Mouse (Mus musculus) liver, embryonic 11.5 days (tissue): ENCODE results near the gene Olfr574. TPM values are rescaled to one million over a fixed set of nuclear protein-coding genes. Genes with fewer than 3 reads are reported as not detected.

Experiments
- ATAC-seq: fragments of 200-750 bp; cut with Nextera tagmentation; replicated peaks from 2 replicates; pipeline ENCODE4 v1.8.0; 2017; ENCODE audit warnings: moderate number of reproducible peaks, mild to moderate bottlenecking, moderate TSS enrichment, moderate library complexity; ENCODE audit not compliant: low FRiP score
- DNase-seq: peaks from one replicate; pipeline ENCODE4 v3.0.0-alpha.2; 2017; ENCODE audit warnings: low spot score
- H3K27ac ChIP-seq: fragments of 300-500 bp; sonication (generic); 2 replicates; pipeline ENCODE4 v1.5.1; 2014; ENCODE audit warnings: mild to moderate bottlenecking, low read depth, low read length, control low read depth
- H3K27me3 ChIP-seq: fragments of 300-500 bp; sonication (generic); replicated peaks from 2 replicates; pipeline ENCODE4 v1.6.1; 2014; ENCODE audit warnings: low read length, mixed read lengths; ENCODE audit not compliant: control insufficient read depth, insufficient read depth
- H3K36me3 ChIP-seq: fragments of 300-500 bp; sonication (generic); 2 replicates; pipeline ENCODE4 v1.6.1; 2014; ENCODE audit warnings: mild to moderate bottlenecking, low read length, moderate library complexity, mixed read lengths; ENCODE audit not compliant: control insufficient read depth, insufficient read depth
- H3K4me1 ChIP-seq: fragments of 300-500 bp; sonication (generic); replicated peaks from 2 replicates; pipeline ENCODE4 v1.6.1; 2014; ENCODE audit warnings: low read length, mixed read lengths; ENCODE audit not compliant: control insufficient read depth, insufficient read depth
- H3K4me2 ChIP-seq: fragments of 300-500 bp; sonication (generic); 2 replicates; pipeline ENCODE4 v1.6.1; 2014; ENCODE audit warnings: mild to moderate bottlenecking, control low read depth, moderate library complexity
- H3K4me3 ChIP-seq: fragments of 300-500 bp; sonication (generic); 2 replicates; pipeline ENCODE4 v1.5.1; 2014; ENCODE audit warnings: low read depth, low read length, control low read depth
- H3K9ac ChIP-seq: fragments of 300-500 bp; sonication (generic); 2 replicates; pipeline ENCODE4 v1.6.1; 2014; ENCODE audit warnings: low read depth, low read length, control low read depth
- H3K9me3 ChIP-seq: fragments of 300-500 bp; sonication (generic); 2 replicates; pipeline ENCODE4 v1.6.1; 2016; ENCODE audit warnings: low read length, inconsistent platforms, mixed read lengths; ENCODE audit not compliant: control insufficient read depth
- WGBS: fragments of 180-500 bp; shearing (Covaris S2); extraction: QIAGEN DNeasy Blood & Tissue Kit; methylation state at CpG from one replicate; pipeline ENCODE4 v1.1.7; 2014; 5-methylcytosine and 5-hydroxymethylcytosine counted together
- polyA plus RNA-seq: library from polyadenylated mRNA; unstranded; fragments of >200 nt; fragmentation: Nextera tagmentation; extraction: Ambion mirVana; gene quantifications from 2 replicates; pipeline ENCODE4 v1.2.1, GENCODE M21; 2014

The Olfr574 gene
- polyA plus RNA-seq = not detected in 2 replicates

- Histone ChIP-seq H3K4me3 (no peak within 1 kb of the TSS), H3K27ac (no peak within 1 kb of the TSS), H3K4me1 (no peaks in the 10 kb centered on the region), H3K4me2 (no peak within 1 kb of the TSS), H3K36me3 (no peaks in the 10 kb centered on the region), H3K9ac (no peak within 1 kb of the TSS), H3K9me3 (no peaks in the 10 kb centered on the region), H3K27me3 (no peaks in the 10 kb centered on the region)
- ATAC-seq = no peak
- 88% methylated on average over 1 of the region's 1 CpGs for WGBS
- DNase-seq = no peak
Observed at GRCm38 (mm10) chr7:102948167-102948566, at the start of gene Olfr574. TSS of gene Olfr574 (plus strand) at chr7:102948467.

GRCm38 (mm10) chr7:102915261-102915660 is 33.0 kb upstream of the Olfr574 start:
- H3K4me3 ChIP-seq = no peak overlapping the region
- no peak for DNase-seq
- no peaks in the 10 kb centered on the region for H3K27me3 ChIP-seq
- no peak overlapping the region for H3K4me2 ChIP-seq
- 23% methylated on average over 1 of the region's 1 CpGs for WGBS
- no peaks in the 10 kb centered on the region for H3K9me3 ChIP-seq
- ATAC-seq = no peak
- H3K4me1 ChIP-seq = no peaks in the 10 kb centered on the region
- no peaks in the 10 kb centered on the region for H3K36me3 ChIP-seq
- no peak overlapping the region for H3K9ac ChIP-seq
- H3K27ac ChIP-seq = no peak overlapping the region

- DNase-seq (no peak), ATAC-seq (no peak)
- Histone ChIP-seq H3K27me3 (no peaks in the 10 kb centered on the region), H3K4me2 (no peak overlapping the region), H3K27ac (no peak overlapping the region), H3K4me3 (no peak overlapping the region), H3K36me3 (no peaks in the 10 kb centered on the region), H3K9ac (no peak overlapping the region), H3K9me3 (no peaks in the 10 kb centered on the region), H3K4me1 (no peaks in the 10 kb centered on the region)
- WGBS = 54% methylated on average over 5 of the region's 5 CpGs
Observed at GRCm38 (mm10) chr7:102916405-102916804, 31.9 kb upstream of the Olfr574 start.

- Histone ChIP-seq H3K27me3 (no peaks in the 10 kb centered on the region), H3K4me2 (no peak within 1 kb of the TSS), H3K4me3 (no peak within 1 kb of the TSS), H3K4me1 (no peaks in the 10 kb centered on the region), H3K36me3 (no peaks in the 10 kb centered on the region), H3K9me3 (no peaks in the 10 kb centered on the region), H3K27ac (no peak within 1 kb of the TSS), H3K9ac (no peak within 1 kb of the TSS)
- ATAC-seq = no peak
- WGBS = 65% methylated on average over 4 of the region's 4 CpGs
- no peak for DNase-seq
Observed at GRCm38 (mm10) chr7:102917032-102917875, 31.0 kb upstream of the Olfr574 start, which contains the start of gene Olfr571. TSS of gene Olfr571 (minus strand) at chr7:102917536.

- Histone ChIP-seq H3K9ac (no peak overlapping the region), H3K4me3 (no peak overlapping the region), H3K27ac (no peak overlapping the region), H3K4me1 (no peaks in the 10 kb centered on the region), H3K4me2 (no peak overlapping the region), H3K27me3 (no peaks in the 10 kb centered on the region), H3K36me3 (no peaks in the 10 kb centered on the region), H3K9me3 (no peaks in the 10 kb centered on the region)
- DNase-seq (no peak), ATAC-seq (peak; percentile 69)
- WGBS = 13% methylated on average over 1 of the region's 1 CpGs
Observed at GRCm38 (mm10) chr7:102919632-102920031, 28.6 kb upstream of the Olfr574 start.

GRCm38 (mm10) chr7:102924109-102924508 is 24.2 kb upstream of the Olfr574 start, which contains the start of gene Olfr572:
TSS of gene Olfr572 (plus strand) at chr7:102924409.
- no peak within 1 kb of the TSS for H3K9ac ChIP-seq
- H3K9me3 ChIP-seq = no peaks in the 10 kb centered on the region
- no peaks in the 10 kb centered on the region for H3K27me3 ChIP-seq
- H3K4me2 ChIP-seq = no peak within 1 kb of the TSS
- no peak within 1 kb of the TSS for H3K4me3 ChIP-seq
- ATAC-seq = no peak
- H3K36me3 ChIP-seq = no peaks in the 10 kb centered on the region
- H3K4me1 ChIP-seq = no peaks in the 10 kb centered on the region
- DNase-seq = no peak
- no peak within 1 kb of the TSS for H3K27ac ChIP-seq
- WGBS = 58% methylated on average over 1 of the region's 1 CpGs

- Histone ChIP-seq H3K27ac (no peak overlapping the region), H3K9me3 (no peaks in the 10 kb centered on the region), H3K4me3 (no peak overlapping the region), H3K27me3 (no peaks in the 10 kb centered on the region), H3K4me2 (no peak overlapping the region), H3K9ac (no peak overlapping the region), H3K4me1 (no peaks in the 10 kb centered on the region), H3K36me3 (no peaks in the 10 kb centered on the region)
- WGBS = 55% methylated on average over 3 of the region's 3 CpGs
- DNase-seq (no peak), ATAC-seq (no peak)
Observed at GRCm38 (mm10) chr7:102927105-102927504, 21.2 kb upstream of the Olfr574 start.

- ATAC-seq = no peak
- H3K27me3 ChIP-seq = no peaks in the 10 kb centered on the region
- H3K9me3 ChIP-seq = no peaks in the 10 kb centered on the region
- 87% methylated on average over 2 of the region's 2 CpGs for WGBS
- H3K27ac ChIP-seq = no peak within 1 kb of the TSS
- no peaks in the 10 kb centered on the region for H3K4me1 ChIP-seq
- H3K4me2 ChIP-seq = no peak within 1 kb of the TSS
- DNase-seq = no peak
- no peak within 1 kb of the TSS for H3K9ac ChIP-seq
- H3K4me3 ChIP-seq = no peak within 1 kb of the TSS
- H3K36me3 ChIP-seq = no peaks in the 10 kb centered on the region
Observed at GRCm38 (mm10) chr7:102942475-102942874, 5.8 kb upstream of the Olfr574 start, which contains the start of gene Olfr573-ps1. TSS of gene Olfr573-ps1 (minus strand) at chr7:102942575.

GRCm38 (mm10) chr7:102943417-102943816 is 4.8 kb upstream of the Olfr574 start:
- Histone ChIP-seq H3K4me3 (no peak overlapping the region), H3K9ac (no peak overlapping the region)
- 62% methylated on average over 1 of the region's 1 CpGs for WGBS

More at GRCm38 (mm10) chr7:102943417-102943816, 4.8 kb upstream of the Olfr574 start:
- Histone ChIP-seq H3K4me2 (no peak overlapping the region), H3K9me3 (no peaks in the 10 kb centered on the region), H3K36me3 (no peaks in the 10 kb centered on the region), H3K4me1 (no peaks in the 10 kb centered on the region), H3K27me3 (no peaks in the 10 kb centered on the region), H3K27ac (no peak overlapping the region)
- ATAC-seq (peak; percentile 86), DNase-seq (no peak)
